Mouse (Mus musculus): ENCODE results near the gene Mrps2.
"Not testable (repeated sequence)": the region's sequence is repeated elsewhere in the genome, so short reads cannot be mapped to it uniquely, and the experiment has no call there.

Gene Mrps2

GRCm38 (mm10) chr2:28479208-28480204 lies 11.6 kb downstream of the Mrps2 start:
- DNase-seq, result no peak

- DNase-seq, result no peak
Observed at GRCm38 (mm10) chr2:28483861-28484260, 16.0 kb downstream of the Mrps2 start.

GRCm38 (mm10) chr2:28494521-28494920 lies 26.7 kb downstream of the Mrps2 start:
- DNase-seq, result no peak

- no peak for DNase-seq
Observed at GRCm38 (mm10) chr2:28495207-28495756, 27.4 kb downstream of the Mrps2 start.

- no peak for DNase-seq
Observed at GRCm38 (mm10) chr2:28495801-28496595, 28.1 kb downstream of the Mrps2 start.

DNA sequence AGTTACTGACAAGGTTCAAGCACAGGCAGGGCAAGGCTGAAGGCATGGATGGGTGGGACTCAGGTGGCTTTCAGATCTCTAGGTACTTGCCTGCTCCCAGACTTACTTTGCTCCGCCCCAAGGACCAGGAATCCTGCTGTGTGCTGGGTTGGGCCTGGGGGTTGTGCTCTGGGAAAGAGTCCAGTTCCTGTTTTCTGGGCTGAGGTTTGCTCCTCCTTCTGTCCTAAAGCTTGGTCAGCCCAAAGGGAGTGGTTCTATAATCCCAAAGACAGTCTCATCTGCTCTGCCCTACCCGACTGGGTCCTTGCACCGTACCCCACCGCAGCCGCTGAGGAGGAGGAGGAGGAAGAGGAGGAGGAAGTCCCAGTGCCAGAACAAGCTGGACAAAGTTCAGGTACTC lies 28.8 kb downstream of the Mrps2 start, which contains the start of gene Gbgt1:
Gene Gbgt1 (plus strand): TSS at position 221 of the 400 bp plus-strand sequence.
- DNase-seq, result no peak

DNA sequence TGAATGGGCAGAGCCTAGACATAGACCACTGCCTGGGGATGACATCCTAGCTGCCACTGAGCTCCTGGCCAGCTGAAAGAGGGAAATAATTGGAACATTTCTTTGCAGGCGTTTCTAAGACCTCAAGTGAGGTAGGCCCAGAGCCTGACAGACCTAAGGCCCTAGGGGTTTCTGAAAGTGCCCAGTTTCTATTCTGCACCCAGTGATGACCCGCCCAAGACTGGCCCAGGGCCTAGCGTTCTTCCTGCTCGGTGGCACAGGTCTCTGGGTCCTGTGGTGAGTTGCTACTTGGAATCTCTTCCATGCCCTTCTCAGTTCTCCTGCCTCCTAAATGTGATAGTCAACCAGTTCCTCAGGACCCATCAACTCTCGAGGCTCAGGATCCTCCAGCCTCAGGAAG lies 29.7 kb downstream of the Mrps2 start:
- no peak for DNase-seq

DNA sequence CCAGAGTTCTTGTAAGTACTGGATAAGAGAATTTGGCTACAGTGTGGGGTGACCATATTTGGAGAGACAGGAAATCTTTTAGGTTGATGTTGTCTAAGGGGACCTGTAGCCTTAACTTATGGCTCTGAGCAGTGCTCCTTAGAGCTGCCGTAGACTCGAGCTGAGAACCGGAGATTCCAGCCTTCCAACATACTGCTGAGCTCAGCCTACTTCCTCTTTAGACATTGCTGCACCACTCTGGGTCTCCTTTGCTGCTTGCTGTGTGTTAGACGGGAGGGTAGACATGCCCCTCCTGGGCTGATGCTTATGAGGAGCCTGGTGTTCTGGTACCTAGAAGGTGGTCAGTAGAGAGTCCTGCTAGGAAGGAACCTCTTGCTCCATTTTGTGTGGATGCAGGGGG lies 30.6 kb downstream of the Mrps2 start:
- DNase-seq, result no peak

- DNase-seq, result no peak
Observed at GRCm38 (mm10) chr2:28502987-28503386, 35.1 kb downstream of the Mrps2 start.

GRCm38 (mm10) chr2:28504676-28505075 lies 36.8 kb downstream of the Mrps2 start:
- DNase-seq, result no peak

DNA sequence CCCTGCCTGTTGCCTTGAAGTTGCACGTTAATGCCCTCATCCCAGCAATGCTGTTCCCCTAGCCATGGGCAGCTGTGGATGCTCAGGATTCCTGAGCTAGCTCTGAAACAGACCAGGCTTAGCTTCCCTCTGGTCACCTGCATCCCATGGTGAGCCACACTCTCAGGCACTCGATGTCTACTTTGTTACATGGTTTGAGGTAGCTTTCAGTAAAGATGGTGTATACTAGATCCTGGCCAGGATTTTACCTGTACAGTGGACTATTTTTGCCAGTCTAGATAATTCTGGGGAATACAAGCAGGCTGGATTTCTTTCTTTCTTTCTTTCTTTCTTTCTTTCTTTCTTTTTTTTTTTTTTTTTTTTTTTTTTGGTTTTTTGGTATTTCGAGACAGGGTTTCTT lies 37.9 kb downstream of the Mrps2 start, which contains the start of gene Gm10134:
Gene Gm10134 (plus strand): TSS at position 301 of the 400 bp plus-strand sequence.
- DNase-seq, result no peak

DNA sequence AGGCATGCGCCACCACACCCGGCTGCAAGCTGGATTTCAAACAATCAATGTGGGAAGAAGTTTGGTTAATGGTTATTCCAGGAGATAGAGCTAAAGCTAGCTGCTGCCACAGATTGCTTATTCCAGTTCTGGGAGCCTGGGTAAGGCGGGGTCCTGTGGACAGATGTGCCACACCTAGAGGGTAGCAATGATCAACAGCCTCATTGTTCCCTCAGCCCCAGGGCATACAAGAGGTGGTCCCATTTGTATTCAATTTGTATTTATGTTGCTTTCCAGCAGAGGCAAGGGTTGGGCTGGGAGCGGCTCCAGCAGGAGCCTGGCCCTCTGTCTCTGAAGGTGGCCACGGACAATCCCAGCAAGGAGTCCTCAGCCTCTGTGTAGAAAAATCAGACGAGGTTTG lies 38.4 kb downstream of the Mrps2 start:
- no peak for DNase-seq

DNA sequence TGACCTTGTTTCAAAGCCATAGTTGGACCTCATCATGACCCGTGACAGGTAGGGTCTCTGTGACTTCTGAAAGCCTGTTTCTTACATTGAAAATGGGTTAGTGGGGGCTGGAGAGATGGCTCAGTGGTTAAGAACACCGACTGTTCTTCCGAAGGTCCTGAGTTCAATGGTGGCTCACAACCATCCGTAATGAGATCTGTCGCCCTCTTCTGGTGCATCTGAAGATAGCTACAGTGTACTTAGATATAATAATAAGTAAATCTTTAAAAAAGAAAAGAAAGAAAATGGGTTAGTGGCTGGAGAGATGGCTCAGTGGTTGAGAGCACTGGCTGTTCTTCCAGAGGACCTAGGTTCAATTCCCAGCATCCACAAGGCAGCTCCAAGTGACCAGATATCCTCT lies 43.7 kb downstream of the Mrps2 start:
- not testable (repeated sequence) for DNase-seq

- peak; percentile 66 for DNase-seq
Observed at GRCm38 (mm10) chr2:28512798-28513401, 45.0 kb downstream of the Mrps2 start, which contains the start of gene Ralgds. Ralgds (plus strand) TSS chr2:28513125.

DNA sequence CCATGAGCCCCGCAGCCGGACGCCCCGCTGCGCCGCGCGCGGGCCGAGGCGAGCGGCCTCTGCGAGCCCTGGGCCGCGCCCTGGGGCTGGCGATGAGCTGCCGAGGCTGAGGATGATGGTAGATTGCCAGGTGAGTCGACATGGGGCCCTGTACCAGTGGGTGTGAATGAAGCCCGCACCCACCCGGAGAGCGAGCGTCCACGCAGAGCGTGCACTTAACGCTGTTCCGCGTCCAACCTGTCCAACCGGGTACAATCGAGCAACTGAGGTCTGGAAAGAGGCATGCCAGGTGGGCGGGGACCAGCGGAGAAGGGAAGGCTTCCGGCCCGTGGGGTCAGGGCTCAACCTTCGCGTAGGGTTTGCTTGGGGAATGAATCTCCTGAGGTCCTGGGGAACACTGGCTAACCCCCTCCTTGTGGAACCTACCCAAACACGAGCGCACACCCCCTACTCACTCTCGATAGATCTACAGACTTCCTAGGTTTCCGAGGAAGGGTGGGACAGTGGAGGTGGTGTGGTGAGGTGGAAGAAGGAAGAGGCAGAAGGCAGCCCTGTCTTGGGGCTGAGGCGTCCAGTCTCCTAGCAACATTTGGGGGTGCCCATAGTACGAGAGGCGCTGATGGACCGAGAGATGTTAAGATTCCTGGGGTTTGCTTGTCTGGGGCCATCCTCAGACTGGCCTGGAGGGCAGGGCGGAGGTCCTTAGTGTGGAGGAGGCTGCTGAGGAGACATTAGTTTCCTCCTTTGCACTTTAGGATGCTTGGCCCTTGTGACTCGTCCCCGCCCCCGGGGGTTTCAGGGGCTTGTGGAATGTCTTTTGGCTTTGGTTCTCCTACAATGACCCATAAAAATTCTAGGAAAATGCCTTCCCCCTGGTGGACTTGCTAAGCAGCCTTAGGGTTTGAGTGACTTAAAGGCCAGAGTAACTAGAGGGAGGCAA lies 45.8 kb downstream of the Mrps2 start:
- DNase-seq, result no peak

GRCm38 (mm10) chr2:28514489-28514888 lies 46.6 kb downstream of the Mrps2 start:
- DNase-seq, result peak; percentile 81

DNA sequence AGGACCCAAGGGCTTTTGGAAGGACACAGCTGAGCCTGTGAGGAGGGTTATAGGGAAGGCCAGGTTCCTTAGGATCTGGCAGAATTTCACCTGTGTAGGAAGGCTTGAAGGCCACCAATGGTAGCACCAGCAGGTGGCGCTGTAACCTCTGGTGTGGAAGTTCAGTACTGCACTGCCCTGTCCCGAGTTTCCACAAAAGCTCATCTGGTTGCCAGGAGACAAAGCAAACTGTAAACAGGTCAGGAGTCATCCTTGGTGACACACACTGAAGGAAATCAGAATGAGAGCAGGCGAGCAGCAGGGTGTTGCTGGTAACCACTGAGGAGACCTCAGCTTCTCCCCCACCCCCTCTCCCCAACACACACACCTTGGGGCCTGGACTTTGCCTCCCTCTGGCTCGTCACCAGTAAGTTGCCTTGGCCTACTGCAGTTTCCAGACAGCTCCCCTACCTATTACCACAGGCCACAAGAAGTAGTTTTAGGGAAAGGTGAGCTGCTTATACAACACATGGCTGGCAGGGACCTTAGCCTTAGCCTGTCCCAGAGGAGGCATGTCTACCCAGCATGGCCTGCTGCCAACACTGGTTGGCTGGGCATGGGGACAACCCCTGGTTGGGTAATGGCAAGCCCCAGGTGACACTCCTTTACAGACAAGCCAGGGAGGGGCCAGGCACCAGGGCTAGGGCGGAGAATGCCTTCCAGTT lies 49.5 kb downstream of the Mrps2 start:
- peak; percentile 66 for DNase-seq

DNA sequence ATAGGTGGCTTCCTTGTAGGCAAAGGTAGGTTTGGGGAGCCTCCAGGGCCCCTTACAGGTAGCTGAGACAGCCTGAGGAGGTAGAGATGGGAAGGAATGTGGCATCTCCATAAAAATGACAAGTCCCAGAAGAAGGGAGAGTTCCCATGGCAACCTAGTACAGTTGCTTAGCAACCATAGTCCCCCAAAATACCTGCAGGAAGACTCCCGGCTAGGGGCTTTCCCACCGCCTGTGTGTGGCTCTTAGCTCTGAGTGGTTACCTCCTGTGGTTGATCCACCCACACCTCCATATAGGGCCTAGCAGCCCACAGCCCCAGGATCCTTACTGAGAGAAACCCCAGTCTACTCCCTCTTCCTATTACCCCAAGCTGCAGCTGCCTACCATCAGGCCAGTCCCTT lies 50.4 kb downstream of the Mrps2 start:
- DNase-seq, result peak; percentile 84

GRCm38 (mm10) chr2:28520581-28520980 lies 52.7 kb downstream of the Mrps2 start:
- DNase-seq, result no peak
